Comparison of ENCODE assay signal across 15 mouse cellular contexts in the genomic region with DNA sequence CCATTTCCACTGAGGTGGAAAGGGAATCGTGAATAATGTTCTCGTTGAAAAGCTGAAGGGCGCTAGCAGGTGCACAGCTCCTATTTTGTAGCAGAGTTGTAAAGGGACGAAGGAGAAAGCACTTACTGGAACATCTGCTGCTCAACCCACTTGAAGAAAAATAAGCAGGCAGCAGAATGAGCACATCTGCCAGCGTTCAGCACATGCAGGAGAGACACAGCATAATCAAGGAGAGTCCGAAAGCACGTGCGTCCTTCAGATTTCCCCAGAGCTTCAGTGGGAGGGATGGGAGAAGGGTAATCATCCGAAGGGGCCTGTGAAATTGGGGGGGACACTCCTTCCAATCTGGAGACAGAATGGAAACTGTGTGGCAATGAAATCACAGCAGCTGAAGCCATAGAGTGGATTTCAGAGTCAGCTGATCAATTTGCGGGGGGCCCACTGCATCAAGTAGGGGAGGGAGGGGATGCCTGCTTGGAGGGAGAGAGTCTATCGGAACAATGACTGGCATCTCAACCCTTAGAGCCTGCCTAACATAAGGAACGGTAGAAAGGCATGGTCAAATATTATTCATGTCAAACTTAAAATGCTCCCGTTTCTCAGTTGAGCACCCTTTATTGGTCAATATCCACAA.
DNase-seq lines count a peak whose midpoint lies in the region; ATAC-seq and TF ChIP-seq lines count a peak whose summit lies in the region.
"Had no signal": no experiment of that assay in that cellular context is flagged by ENCODE, and none has a peak within 500 bp of the region (broad histone marks: within the 10 kb centered on the region; RNA-seq: fewer than 3 reads in every experiment).

No protein-coding gene starts in this region.

- no peak for TF ChIP-seq CTCF in forebrain, postnatal 0 days (IDR thresholded peaks at IDR 0.05; ENCODE audit: low read depth)

- H3K4me2 ChIP-seq in neural tube, embryonic 11.5 days (ENCODE audit: low read depth): no peak overlapping the region
- no peak overlapping the region for H3K4me2 ChIP-seq in forebrain, postnatal 0 days (ENCODE audit: low read depth)
- peak overlapping the region; percentile 37 for H3K4me2 ChIP-seq in midbrain, embryonic 13.5 days (replicated peaks)
- H3K4me2 ChIP-seq in intestine, embryonic 15.5 days (replicated peaks): no peak overlapping the region

- H3K27ac ChIP-seq in neural tube, embryonic 11.5 days (ENCODE audit: low read depth, low read length): no peak overlapping the region
- H3K27ac ChIP-seq in forebrain, postnatal 0 days (ENCODE audit: low read depth, low read length): no peak overlapping the region
- H3K27ac ChIP-seq in midbrain, embryonic 13.5 days: peak overlapping the region; percentile 51; the same call in 1 of the 2 replicates
- H3K27ac ChIP-seq in intestine, embryonic 15.5 days: no peak overlapping the region
- H3K27ac ChIP-seq: kidney, postnatal 0 days; liver, embryonic 14.5 days; macrophage had no signal

- peak; percentile 60 for ATAC-seq in neural tube, embryonic 11.5 days (ENCODE audit: insufficient read depth, low FRiP score, low TSS enrichment)
- ATAC-seq in forebrain, postnatal 0 days: peak; percentile 66
- peak; percentile 90 for ATAC-seq in midbrain, embryonic 13.5 days
- ATAC-seq in intestine, embryonic 15.5 days: no peak

- H3K4me3 ChIP-seq in neural tube, embryonic 11.5 days (ENCODE audit: low read depth, low read length): no peak overlapping the region
- no peak overlapping the region for H3K4me3 ChIP-seq in forebrain, postnatal 0 days (ENCODE audit: low read depth, low read length)
- peak overlapping the region; percentile 17 for H3K4me3 ChIP-seq in midbrain, embryonic 13.5 days (replicated peaks)
- no peak overlapping the region for H3K4me3 ChIP-seq in intestine, embryonic 15.5 days (replicated peaks)

- H3K36me3 ChIP-seq in neural tube, embryonic 11.5 days (ENCODE audit: control insufficient read depth, insufficient read depth, low read length): no peaks in the 10 kb centered on the region
- no peaks in the 10 kb centered on the region for H3K36me3 ChIP-seq in forebrain, postnatal 0 days (ENCODE audit: insufficient read depth)
- H3K36me3 ChIP-seq in midbrain, embryonic 13.5 days: no peaks in the 10 kb centered on the region
- no peaks in the 10 kb centered on the region for H3K36me3 ChIP-seq in intestine, embryonic 15.5 days

- no peaks in the 10 kb centered on the region for H3K4me1 ChIP-seq in neural tube, embryonic 11.5 days (ENCODE audit: control insufficient read depth, insufficient read depth, low read length)
- no peaks in the 10 kb centered on the region for H3K4me1 ChIP-seq in forebrain, postnatal 0 days (ENCODE audit: insufficient read depth)
- H3K4me1 ChIP-seq in midbrain, embryonic 13.5 days (replicated peaks): 0 out of 2 replicates have a peak, but pooled peaks cover 4% of the 10 kb centered on the region
- no peaks in the 10 kb centered on the region for H3K4me1 ChIP-seq in intestine, embryonic 15.5 days (replicated peaks)

- 72% methylated on average over 13 of the region's 13 CpGs for WGBS in neural tube, embryonic 11.5 days
- WGBS in forebrain, postnatal 0 days: 54% methylated on average over 13 of the region's 13 CpGs
- 49% methylated on average over 13 of the region's 13 CpGs for WGBS in midbrain, embryonic 13.5 days
- 73% methylated on average over 13 of the region's 13 CpGs for WGBS in intestine, embryonic 15.5 days

- DNase-seq in neural tube, embryonic 11.5 days (ENCODE audit: low spot score): peak; percentile 48
- DNase-seq in neural tube, embryonic 10.5 days (ENCODE audit: extremely low spot score, low spot score): no peak
- DNase-seq in forebrain, postnatal 0 days: peak; percentile 39
- DNase-seq in right cerebral cortex, postnatal 25 days: peak; percentile 28
- DNase-seq in ovary, adult 18-20 months (ENCODE audit: low spot score): no peak
- no peak for DNase-seq in testis, postnatal 10 days (ENCODE audit: low spot score)
- DNase-seq: adrenal gland, postnatal 36 days; cerebellum, postnatal 10 days; heart, adult 11 months; heart, postnatal 36 days had no signal

- no peaks in the 10 kb centered on the region for H3K27me3 ChIP-seq in neural tube, embryonic 11.5 days (ENCODE audit: control insufficient read depth, insufficient read depth, low read length)
- no peaks in the 10 kb centered on the region for H3K27me3 ChIP-seq in forebrain, postnatal 0 days (ENCODE audit: insufficient read depth, low read length)
- H3K27me3 ChIP-seq in midbrain, embryonic 13.5 days: no peaks in the 10 kb centered on the region
- no peaks in the 10 kb centered on the region for H3K27me3 ChIP-seq in intestine, embryonic 15.5 days (replicated peaks)

- H3K9ac ChIP-seq in neural tube, embryonic 11.5 days (ENCODE audit: low read length): no peak overlapping the region
- no peak overlapping the region for H3K9ac ChIP-seq in forebrain, postnatal 0 days
- H3K9ac ChIP-seq in midbrain, embryonic 13.5 days (replicated peaks): 0 out of 2 replicates have a peak overlapping the region, but pooled peaks have one; percentile 28
- H3K9ac ChIP-seq in intestine, embryonic 15.5 days: no peak overlapping the region
- H3K9ac ChIP-seq: liver, embryonic 14.5 days had no signal

- H3K9me3 ChIP-seq in neural tube, embryonic 11.5 days (ENCODE audit: control insufficient read depth, low read length): no peaks in the 10 kb centered on the region
- no peaks in the 10 kb centered on the region for H3K9me3 ChIP-seq in forebrain, postnatal 0 days (ENCODE audit: low read length)
- no peaks in the 10 kb centered on the region for H3K9me3 ChIP-seq in midbrain, embryonic 13.5 days
- no peaks in the 10 kb centered on the region for H3K9me3 ChIP-seq in intestine, embryonic 15.5 days

Comparison
In these comparisons a context has a peak if more than half of its experiments do, and no peak if none do; other contexts are left out.
1. DNase-seq: peak in neural tube, embryonic 11.5 days (single experiment), forebrain, postnatal 0 days (single experiment) and right cerebral cortex, postnatal 25 days (single experiment); none in neural tube, embryonic 10.5 days (single experiment), ovary, adult 18-20 months (single experiment) and testis, postnatal 10 days (single experiment).